Mouse (Mus musculus): ENCODE measurements around the gene Phox2a. TPM values are rescaled to one million over a fixed set of nuclear protein-coding genes. Genes with fewer than 3 reads are reported as not detected.

Phox2a gene
- polyA plus RNA-seq, 1 experiment, result not detected

DNA sequence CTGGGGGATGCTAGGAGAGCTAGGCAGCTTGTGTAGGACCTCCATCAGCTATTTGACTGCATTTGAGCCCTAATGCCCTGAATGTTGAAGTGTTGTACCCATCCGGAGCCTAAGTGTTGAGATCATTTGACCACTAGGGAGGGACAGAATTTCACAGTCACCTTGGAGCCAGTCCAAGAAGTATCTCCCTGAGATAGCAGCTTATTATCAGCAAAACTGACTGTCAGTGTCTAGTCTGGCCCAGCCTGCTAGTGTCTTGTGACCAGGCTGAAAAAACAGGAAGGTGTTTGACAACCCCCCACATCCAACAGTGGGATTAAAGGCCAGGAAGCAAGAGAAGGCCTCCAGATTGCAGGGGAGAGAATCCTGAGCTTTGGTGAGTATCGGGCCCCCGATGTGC lies 53.2 kb downstream of the Phox2a start:
- Histone ChIP-seq H3K4me1 (ENCODE audit: control insufficient read depth, insufficient read depth, low read length) (peaks cover 2% of the 10 kb centered on the region; the same call in 1 of the 2 replicates), H3K4me3 (ENCODE audit: insufficient read depth, low read length) (no peak overlapping the region), H3K27ac (ENCODE audit: insufficient read depth, low read length) (no peak overlapping the region)
- TF ChIP-seq POLR2A (IDR thresholded peaks at IDR 0.05; ENCODE audit: extremely low read depth, insufficient read depth, low read length) (no peak), CTCF (IDR thresholded peaks at IDR 0.05; ENCODE audit: extremely low read depth, insufficient read depth, low read length) (no peak)

Other genes with a start within 250 kb of the Phox2a start
- 0.02 TPM in 1 of 2 replicates, not detected in the other for gene Art2b, start 232.7 kb upstream of the Phox2a start, polyA plus RNA-seq (2012; rRNA removed)
- 41.8 and 48.1 TPM in 2 replicates for gene Clpb, start 154.7 kb upstream of the Phox2a start, polyA plus RNA-seq (2012; rRNA removed)
- gene Inppl1, start 19.9 kb downstream of the Phox2a start, polyA plus RNA-seq (2012; rRNA removed), result 36.5 and 40.7 TPM in 2 replicates
- 1.1 and 2.1 TPM in 2 replicates for gene Folr2, start 38.9 kb downstream of the Phox2a start, polyA plus RNA-seq (2012; rRNA removed)
- gene Anapc15, start 45.4 kb downstream of the Phox2a start, polyA plus RNA-seq (2012; rRNA removed), result 60.3 and 63.5 TPM in 2 replicates
- 0.81 and 1.5 TPM in 2 replicates for gene Folr1, start 52.5 kb downstream of the Phox2a start, polyA plus RNA-seq (2012; rRNA removed)
- gene Lamtor1, start 87.6 kb downstream of the Phox2a start, polyA plus RNA-seq (2012; rRNA removed), result 199 and 213 TPM in 2 replicates
- gene Tomt, start 88.0 kb downstream of the Phox2a start, polyA plus RNA-seq (2012; rRNA removed), result 0.15 and 0.19 TPM in 2 replicates
- gene Lrrc51, start 115.6 kb downstream of the Phox2a start, polyA plus RNA-seq (2012; rRNA removed), result 11.8 and 12.6 TPM in 2 replicates
- gene Numa1, start 115.8 kb downstream of the Phox2a start, polyA plus RNA-seq (2012; rRNA removed), result 51.6 and 54.9 TPM in 2 replicates
- 11.8 and 12.7 TPM in 2 replicates for gene Il18bp, start 200.4 kb downstream of the Phox2a start, polyA plus RNA-seq (2012; rRNA removed)
- 55.9 and 59.4 TPM in 2 replicates for gene Rnf121, start 247.2 kb downstream of the Phox2a start, polyA plus RNA-seq (2012; rRNA removed)
- gene Xndc1, start 247.2 kb downstream of the Phox2a start, polyA plus RNA-seq (2012; rRNA removed), result 38.4 and 43.8 TPM in 2 replicates
- 1.9 and 2.8 TPM in 2 replicates for gene Xntrpc, start 247.4 kb downstream of the Phox2a start, polyA plus RNA-seq (2012; rRNA removed)

All from cortical plate, adult 2 months (tissue).